Mouse (Mus musculus) testis, adult 2 months (tissue): ENCODE results near the gene Mlh1.

Source experiments
- CTCF ChIP-seq: fragments of 200-500 bp; IDR thresholded peaks from 2 replicates; pipeline ENCODE4 v1.5.1; 2012; ENCODE audit warnings: low read depth, mild to moderate bottlenecking, inconsistent platforms, low read length, moderate library complexity; ENCODE audit not compliant: control insufficient read depth, insufficient read depth, insufficient replicate concordance
- POLR2A ChIP-seq: fragments of 200-500 bp; IDR thresholded peaks from 2 replicates; pipeline ENCODE4 v1.6.1; 2012; ENCODE audit warnings: low read depth, mild to moderate bottlenecking, inconsistent platforms, low read length, moderate library complexity; ENCODE audit not compliant: control insufficient read depth

- TF ChIP-seq POLR2A (no peak), CTCF (no peak)
Observed at GRCm38 (mm10) chr9:111213501-111213900, 58.1 kb downstream of the Mlh1 start.
